Mouse (Mus musculus): ENCODE results near the gene Clasp1. TPM values are rescaled to one million over a fixed set of nuclear protein-coding genes. Genes with fewer than 3 reads are reported as not detected.

Gene Clasp1
- total and polyA plus RNA-seq, 3 experiments: 32.0 to 53.2 (median 42.2) TPM

DNA sequence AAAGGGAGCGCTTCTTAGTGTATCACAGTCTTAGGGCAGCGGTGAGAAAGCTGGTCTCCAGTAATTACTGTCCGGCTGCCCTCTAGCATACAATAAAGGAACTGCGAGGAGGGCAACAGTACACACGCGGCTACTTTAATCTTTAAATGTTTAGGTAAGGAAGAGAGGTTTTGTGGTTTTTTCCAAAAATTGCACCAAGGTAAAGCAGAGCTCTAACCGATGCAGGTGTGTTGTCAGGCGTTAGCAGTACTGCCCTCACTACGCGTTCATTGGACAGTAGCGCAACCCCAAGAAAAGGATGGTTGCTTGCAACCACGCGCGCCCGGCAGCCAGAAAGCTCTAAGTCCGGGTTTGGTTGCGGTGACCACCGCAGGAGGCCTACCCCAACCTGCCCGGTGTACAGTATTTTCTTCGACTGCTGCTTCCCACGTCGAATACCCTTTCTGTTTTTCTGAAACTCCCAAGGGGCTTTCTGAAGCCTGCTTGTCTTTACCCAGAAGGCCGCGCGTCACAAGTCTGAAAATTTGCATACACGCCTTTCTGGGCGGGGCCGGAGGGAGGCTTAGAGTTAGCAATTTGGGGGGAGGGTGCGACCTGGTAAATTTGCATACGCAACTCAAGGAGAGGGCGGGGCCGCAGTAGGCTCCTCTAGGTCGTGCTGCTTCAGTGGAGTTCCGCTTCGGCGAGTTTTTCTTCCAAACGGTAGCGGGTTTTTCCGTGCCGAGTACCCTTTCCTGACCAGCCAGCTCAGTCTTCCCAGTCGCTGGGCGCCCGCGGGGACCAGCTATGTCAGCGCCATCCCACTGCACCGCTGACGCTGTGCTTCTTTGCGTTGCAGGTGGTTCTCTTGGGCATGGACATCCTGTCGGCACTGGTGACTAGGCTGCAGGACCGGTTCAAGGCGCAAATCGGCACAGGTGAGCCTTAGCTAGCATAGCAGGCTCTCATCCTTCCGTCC is 70.4 kb downstream of the Clasp1 start (continued):
- peak; percentile 9; the same call in 1 of the 2 replicates for TF ChIP-seq NRF1 (IDR thresholded peaks at IDR 0.05; ENCODE audit: low read depth, low read length)
- TF ChIP-seq KAT2A (IDR thresholded peaks at IDR 0.05; ENCODE audit: insufficient replicate concordance, low read length): 0 out of 2 replicates have a peak, but pooled peaks have one; percentile 36
- TF ChIP-seq IRF4 (IDR thresholded peaks at IDR 0.05; ENCODE audit: low read depth, low read length): no peak
- peak; percentile 81 for TF ChIP-seq ETS1 (conservative IDR thresholded peaks at IDR 0.05; ENCODE audit: low read depth, low read length)
- peak; percentile 75 for TF ChIP-seq MEF2A (IDR thresholded peaks at IDR 0.05; ENCODE audit: borderline replicate concordance, low read depth, low read length)
- TF ChIP-seq POLR2A (IDR thresholded peaks at IDR 0.05; ENCODE audit: low read depth, low read length): peak; percentile 97

DNA sequence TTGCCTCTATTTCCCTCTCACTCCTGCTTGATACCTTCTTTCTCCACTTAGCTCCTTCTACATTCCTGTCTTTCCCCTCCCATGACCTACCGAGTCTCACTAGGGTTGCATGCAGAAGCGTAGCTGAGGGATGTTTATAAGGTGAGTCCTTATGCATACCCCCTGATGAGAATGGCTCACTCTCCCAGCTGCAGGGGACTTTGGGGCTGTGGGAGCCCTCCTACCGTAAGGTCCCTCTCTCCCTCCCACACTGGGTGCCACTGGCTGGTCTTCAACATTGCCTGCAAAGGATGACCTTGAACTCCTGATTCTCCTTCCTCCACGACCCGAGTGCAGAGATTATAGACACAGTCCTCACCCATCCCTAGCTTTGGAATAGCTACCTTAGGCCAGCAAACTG is 71.9 kb downstream of the Clasp1 start:
- peaks cover 40% of the 10 kb centered on the region for H3K79me2 ChIP-seq (replicated peaks; ENCODE audit: control insufficient read depth, extremely low read depth, insufficient read depth, poor library complexity, severe bottlenecking)
- peaks cover 12% of the 10 kb centered on the region for H3K9me3 ChIP-seq (replicated peaks; ENCODE audit: low read length)
- no peak for TF ChIP-seq MXI1 (IDR thresholded peaks at IDR 0.05; ENCODE audit: low read depth, low read length)
- no peak for TF ChIP-seq CTCF (conservative IDR thresholded peaks at IDR 0.05 in 1 of 2, IDR thresholded peaks at IDR 0.05 in 1 of 2; ENCODE audit: low read depth in 2 of 2, low read length in 2 of 2)
- TF ChIP-seq TCF12 (IDR thresholded peaks at IDR 0.05; ENCODE audit: low read depth, low read length): no peak
- no peak for TF ChIP-seq JUND (conservative IDR thresholded peaks at IDR 0.05; ENCODE audit: low read depth, low read length)
- no peak overlapping the region for H3K4me3 ChIP-seq (replicated peaks in 1 of 3; ENCODE audit: low read depth in 2 of 3, low read length in 2 of 3, poor library complexity in 1 of 3)
- no peak overlapping the region for H3K27ac ChIP-seq (ENCODE audit: insufficient read depth, low read depth)
- in situ Hi-C loops (cut with MboI; ENCODE audit: low pct_ligation_motif_present, low pct_unique_long_range_greater_than_20kb, low sequenced_read_pairs) (loop anchor here (5.0 kb wide), 1 partner anchor 68 kb away; no protein-coding TSS in a partner anchor), dilution Hi-C loops (cut with MboI; ENCODE audit: extremely low pct_ligation_motif_present, extremely low pct_unique_long_range_greater_than_20kb, low sequenced_read_pairs) (no loop called here)
- peaks cover 22 to 52% of the 10 kb centered on the region in 2 experiments for H3K4me1 ChIP-seq (ENCODE audit: control insufficient read depth in 1 of 2, insufficient read depth in 2 of 2)
- no peak overlapping the region for H3K4me2 ChIP-seq (ENCODE audit: insufficient read depth, low read depth, poor library complexity, severe bottlenecking)
- H3K36me3 ChIP-seq (replicated peaks in 1 of 2; ENCODE audit: control insufficient read depth in 1 of 2, insufficient read depth in 1 of 2, low read length in 1 of 2): peaks cover 43 to 59% of the 10 kb centered on the region in 2 experiments
- no peaks in the 10 kb centered on the region for H3K27me3 ChIP-seq (replicated peaks)
- H3K9ac ChIP-seq (ENCODE audit: insufficient read depth, low read depth): no peak overlapping the region
- DNase-seq (ENCODE audit: extremely low read depth): no peak

DNA sequence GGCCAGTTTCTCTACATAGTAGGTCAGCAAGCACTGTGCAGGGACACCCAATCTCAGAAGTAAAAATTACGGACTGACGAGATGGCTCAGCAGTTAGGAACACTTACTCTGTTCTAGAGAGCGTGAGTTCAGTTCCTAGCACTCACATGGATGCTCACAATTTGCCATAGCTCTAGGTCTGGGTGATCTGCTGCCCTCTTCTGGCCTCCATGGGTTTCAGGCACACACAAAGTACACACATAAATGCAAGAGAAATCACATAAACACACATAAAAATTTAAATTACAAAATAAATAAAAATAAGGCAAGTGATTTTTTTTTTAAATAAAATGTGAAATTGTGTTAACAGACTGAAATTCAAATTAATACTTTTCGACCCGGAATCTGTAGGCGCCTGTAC is 77.2 kb downstream of the Clasp1 start:
- no peak overlapping the region for H3K9ac ChIP-seq (ENCODE audit: insufficient read depth, low read depth)
- TF ChIP-seq CTCF (conservative IDR thresholded peaks at IDR 0.05 in 1 of 2, IDR thresholded peaks at IDR 0.05 in 1 of 2; ENCODE audit: low read depth in 2 of 2, low read length in 2 of 2) (peak in 1 of 2 experiments; percentile 52; a peak in 2 of 4 replicates), ZNF384 (IDR thresholded peaks at IDR 0.05; ENCODE audit: low read depth, low read length) (no peak), MXI1 (IDR thresholded peaks at IDR 0.05; ENCODE audit: low read depth, low read length) (no peak), MYC (IDR thresholded peaks at IDR 0.05; ENCODE audit: low read depth, low read length) (0 out of 2 replicates have a peak, but pooled peaks have one; percentile 16), KAT2A (IDR thresholded peaks at IDR 0.05; ENCODE audit: insufficient replicate concordance, low read length) (no peak), RAD21 (IDR thresholded peaks at IDR 0.05; ENCODE audit: low read depth, low read length) (peak; percentile 40), HCFC1 (IDR thresholded peaks at IDR 0.05; ENCODE audit: low read depth, low read length) (no peak), ELF1 (IDR thresholded peaks at IDR 0.05; ENCODE audit: low read depth, low read length) (no peak), SMC3 (IDR thresholded peaks at IDR 0.05; ENCODE audit: low read depth, low read length) (peak; percentile 48), NRF1 (IDR thresholded peaks at IDR 0.05; ENCODE audit: low read depth, low read length) (no peak), MAX (IDR thresholded peaks at IDR 0.05; ENCODE audit: low read length) (no peak)
- peaks cover 81 to 97% of the 10 kb centered on the region in 2 experiments for H3K36me3 ChIP-seq (replicated peaks in 1 of 2; ENCODE audit: control insufficient read depth in 1 of 2, insufficient read depth in 1 of 2, low read length in 1 of 2)
- no peak for DNase-seq (ENCODE audit: extremely low read depth)
- in situ Hi-C loops (cut with MboI; ENCODE audit: low pct_ligation_motif_present, low pct_unique_long_range_greater_than_20kb, low sequenced_read_pairs): no loop called here
- no peaks in the 10 kb centered on the region for H3K79me2 ChIP-seq (replicated peaks; ENCODE audit: control insufficient read depth, extremely low read depth, insufficient read depth, poor library complexity, severe bottlenecking)
- H3K4me2 ChIP-seq (ENCODE audit: insufficient read depth, low read depth, poor library complexity, severe bottlenecking): no peak overlapping the region
- no peaks in the 10 kb centered on the region for H3K27me3 ChIP-seq (replicated peaks)
- peaks cover 15% of the 10 kb centered on the region for H3K9me3 ChIP-seq (replicated peaks; ENCODE audit: low read length)
- dilution Hi-C loops (cut with MboI; ENCODE audit: extremely low pct_ligation_motif_present, extremely low pct_unique_long_range_greater_than_20kb, low sequenced_read_pairs): no loop called here
- H3K4me3 ChIP-seq (replicated peaks in 1 of 3; ENCODE audit: low read depth in 2 of 3, low read length in 2 of 3, poor library complexity in 1 of 3): no peak overlapping the region
- peaks cover 3 to 26% of the 10 kb centered on the region in 2 experiments; a peak in 3 of 4 replicates for H3K4me1 ChIP-seq (ENCODE audit: control insufficient read depth in 1 of 2, insufficient read depth in 2 of 2)
- H3K27ac ChIP-seq (ENCODE audit: insufficient read depth, low read depth): no peak overlapping the region
